Mouse (Mus musculus) embryo, embryonic 11.5 days (tissue): ENCODE results near the gene Gja10.
A peak's percentile ranks its signal among the peaks of the same experiment; 100 is the strongest.

ENCODE experiments used
- DNase-seq: peaks from one replicate; pipeline ENCODE4 v3.0.0-alpha.2; 2012; ENCODE audit warnings: low read depth, low spot score

The Gja10 gene

GRCm38 (mm10) chr4:32602660-32603059, at the start of gene Gja10:
TSS of gene Gja10 (minus strand) at chr4:32602760.
- no peak for DNase-seq

- DNase-seq: no peak
Observed at GRCm38 (mm10) chr4:32651669-32652068, 49.1 kb upstream of the Gja10 start.

- no peak for DNase-seq
Observed at GRCm38 (mm10) chr4:32621637-32622036, 19.1 kb upstream of the Gja10 start.

- peak; percentile 99 for DNase-seq
Observed at GRCm38 (mm10) chr4:32615034-32615881, 12.7 kb upstream of the Gja10 start, which contains the start of gene Casp8ap2. TSS of gene Casp8ap2 (plus strand) at chr4:32615451.

- peak; percentile 63 for DNase-seq
Observed at GRCm38 (mm10) chr4:32601135-32601534, 1.4 kb downstream of the Gja10 start.

GRCm38 (mm10) chr4:32588237-32588636, 14.3 kb downstream of the Gja10 start:
- no peak for DNase-seq

GRCm38 (mm10) chr4:32587543-32587942, 15.0 kb downstream of the Gja10 start:
- no peak for DNase-seq

GRCm38 (mm10) chr4:32586596-32586995, 16.0 kb downstream of the Gja10 start:
- peak; percentile 43 for DNase-seq

GRCm38 (mm10) chr4:32584181-32584580, 18.4 kb downstream of the Gja10 start:
- DNase-seq: no peak

- no peak for DNase-seq
Observed at GRCm38 (mm10) chr4:32579850-32580249, 22.7 kb downstream of the Gja10 start.

GRCm38 (mm10) chr4:32575165-32575564, 27.4 kb downstream of the Gja10 start:
- DNase-seq: no peak

- DNase-seq: no peak
Observed at GRCm38 (mm10) chr4:32574604-32575003, 28.0 kb downstream of the Gja10 start.

GRCm38 (mm10) chr4:32573586-32573985, 29.0 kb downstream of the Gja10 start:
- DNase-seq: no peak

GRCm38 (mm10) chr4:32572118-32572517, 30.4 kb downstream of the Gja10 start:
- peak; percentile 53 for DNase-seq

GRCm38 (mm10) chr4:32571441-32571840, 31.1 kb downstream of the Gja10 start:
- DNase-seq: no peak

GRCm38 (mm10) chr4:32570939-32571317, 31.6 kb downstream of the Gja10 start:
- DNase-seq: no peak

- no peak for DNase-seq
Observed at GRCm38 (mm10) chr4:32569995-32570938, 32.3 kb downstream of the Gja10 start.

GRCm38 (mm10) chr4:32569054-32569453, 33.5 kb downstream of the Gja10 start:
- DNase-seq: no peak

GRCm38 (mm10) chr4:32564918-32565317, 37.6 kb downstream of the Gja10 start:
- no peak for DNase-seq

- no peak for DNase-seq
Observed at GRCm38 (mm10) chr4:32564416-32564815, 38.1 kb downstream of the Gja10 start.

GRCm38 (mm10) chr4:32562319-32563115, 40.0 kb downstream of the Gja10 start:
- DNase-seq: no peak
